Mouse (Mus musculus) myocyte (in vitro differentiated cells): Measurements from ENCODE around the gene Mpc1.

Source experiments
- E2F4 ChIP-seq: IDR thresholded peaks from one replicate; pipeline ENCODE4 v1.6.1; 2011; ENCODE audit warnings: mild to moderate bottlenecking, control low read depth, moderate library complexity; ENCODE audit not compliant: insufficient read depth
- MAX ChIP-seq: IDR thresholded peaks from one replicate; pipeline ENCODE4 v1.6.1; 2011; ENCODE audit warnings: low read depth, mild to moderate bottlenecking, control low read depth
- MYOD1 ChIP-seq, 3 experiments: IDR thresholded peaks; one replicate each; pipeline ENCODE4 v1.6.1; 2011; ENCODE audit warnings: control low read depth in 2 of 3, low read depth in 2 of 3, mild to moderate bottlenecking in 2 of 3, moderate library complexity in 1 of 3; ENCODE audit not compliant: insufficient read length in 2 of 3, control insufficient read depth in 1 of 3
- POLR2A ChIP-seq: IDR thresholded peaks from one replicate; pipeline ENCODE4 v1.6.1; 2011; ENCODE audit warnings: low read depth, mild to moderate bottlenecking, control low read depth, moderate library complexity; ENCODE audit not compliant: insufficient read length
- POLR2AphosphoS2 ChIP-seq: IDR thresholded peaks from one replicate; pipeline ENCODE4 v1.6.1; 2011; ENCODE audit warnings: low read depth, control low read depth; ENCODE audit not compliant: insufficient read length

DNA sequence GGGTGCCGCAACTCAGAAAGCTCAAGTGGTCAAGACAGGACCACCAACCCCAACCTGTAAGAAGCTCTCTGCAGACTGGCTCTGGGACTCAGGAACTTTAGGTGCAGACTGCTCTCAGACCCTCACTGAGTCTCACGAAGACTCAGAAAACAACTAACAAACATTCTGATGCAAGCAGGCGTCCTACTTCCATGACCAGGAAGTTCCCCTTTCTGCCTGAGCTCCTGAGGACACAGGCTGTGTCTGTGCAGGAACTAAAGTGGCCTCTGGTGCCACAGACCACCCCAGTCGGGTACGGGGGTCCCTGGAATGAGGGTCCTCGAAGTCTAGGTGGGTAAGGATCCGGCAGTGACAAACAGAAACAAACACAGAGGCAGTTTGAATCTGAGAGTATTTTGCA lies 6.0 kb upstream of the Mpc1 start:
- TF ChIP-seq POLR2A: no peak
- TF ChIP-seq MYOD1 (IDR thresholded peaks at IDR 0.05; ENCODE audit: control insufficient read depth in 1 of 3, insufficient read length in 2 of 3, low read depth in 2 of 3): no peak
- no peak for TF ChIP-seq E2F4
- TF ChIP-seq POLR2AphosphoS2: no peak
- TF ChIP-seq MAX: no peak
